Mouse (Mus musculus): ENCODE measurements around the gene Ch25h. TPM values are rescaled to one million over a fixed set of nuclear protein-coding genes. Genes with fewer than 3 reads are reported as not detected.

Gene Ch25h
- polyA plus RNA-seq, 1 experiment: 22.9 TPM

GRCm38 (mm10) chr19:34474228-34474990 is 555 bp downstream of the Ch25h start:
- 16% methylated on average over 49 of the region's 49 CpGs for WGBS
- TF ChIP-seq POLR2A (IDR thresholded peaks at IDR 0.05; ENCODE audit: borderline replicate concordance, extremely low read depth, low read depth, low read length) (no peak), CTCF (IDR thresholded peaks at IDR 0.05; ENCODE audit: insufficient read depth, low read length) (no peak)
- Histone ChIP-seq H3K4me1 (ENCODE audit: control insufficient read depth, insufficient read depth, low read length) (peaks cover 7% of the 10 kb centered on the region), H3K4me3 (replicated peaks; ENCODE audit: extremely low read depth, low read depth, low read length) (peak overlapping the region; percentile 58)
- peak; percentile 45 for DNase-seq

GRCm38 (mm10) chr19:34471703-34472102 is 3.3 kb downstream of the Ch25h start:
- H3K4me3 ChIP-seq (replicated peaks; ENCODE audit: extremely low read depth, low read depth, low read length): no peak overlapping the region
- 78% methylated on average over 2 of the region's 2 CpGs for WGBS
- H3K4me1 ChIP-seq (ENCODE audit: control insufficient read depth, insufficient read depth, low read length): peaks cover 7% of the 10 kb centered on the region
- TF ChIP-seq POLR2A (IDR thresholded peaks at IDR 0.05; ENCODE audit: borderline replicate concordance, extremely low read depth, low read depth, low read length) (no peak), CTCF (IDR thresholded peaks at IDR 0.05; ENCODE audit: insufficient read depth, low read length) (no peak)
- no peak for DNase-seq

- no peak for TF ChIP-seq POLR2A (IDR thresholded peaks at IDR 0.05; ENCODE audit: borderline replicate concordance, extremely low read depth, low read depth, low read length)
- no peak for TF ChIP-seq CTCF (IDR thresholded peaks at IDR 0.05; ENCODE audit: insufficient read depth, low read length)
- Histone ChIP-seq H3K4me1 (ENCODE audit: control insufficient read depth, insufficient read depth, low read length) (no peaks in the 10 kb centered on the region), H3K4me3 (replicated peaks; ENCODE audit: extremely low read depth, low read depth, low read length) (no peak overlapping the region)
- 39% methylated on average over 3 of the region's 3 CpGs for WGBS
- DNase-seq: no peak
These were observed 6.2 kb downstream of the Ch25h start for GRCm38 (mm10) chr19:34468794-34469193.

- Histone ChIP-seq H3K4me1 (ENCODE audit: control insufficient read depth, insufficient read depth, low read length) (no peaks in the 10 kb centered on the region), H3K4me3 (replicated peaks; ENCODE audit: extremely low read depth, low read depth, low read length) (no peak overlapping the region)
- no peak for TF ChIP-seq POLR2A (IDR thresholded peaks at IDR 0.05; ENCODE audit: borderline replicate concordance, extremely low read depth, low read depth, low read length)
- no peak for TF ChIP-seq CTCF (IDR thresholded peaks at IDR 0.05; ENCODE audit: insufficient read depth, low read length)
- WGBS: 55% methylated on average over 6 of the region's 6 CpGs
- DNase-seq: no peak
These were observed 6.7 kb downstream of the Ch25h start for GRCm38 (mm10) chr19:34468216-34468615.

GRCm38 (mm10) chr19:34464453-34464852 is 10.5 kb downstream of the Ch25h start:
- WGBS: 43% methylated on average over 3 of the region's 3 CpGs
- no peaks in the 10 kb centered on the region for H3K4me1 ChIP-seq (ENCODE audit: control insufficient read depth, insufficient read depth, low read length)
- TF ChIP-seq CTCF (IDR thresholded peaks at IDR 0.05; ENCODE audit: insufficient read depth, low read length): no peak
- TF ChIP-seq POLR2A (IDR thresholded peaks at IDR 0.05; ENCODE audit: borderline replicate concordance, extremely low read depth, low read depth, low read length): no peak
- H3K4me3 ChIP-seq (replicated peaks; ENCODE audit: extremely low read depth, low read depth, low read length): no peak overlapping the region
- no peak for DNase-seq

GRCm38 (mm10) chr19:34461451-34462019 is 13.4 kb downstream of the Ch25h start:
- TF ChIP-seq CTCF (IDR thresholded peaks at IDR 0.05; ENCODE audit: insufficient read depth, low read length) (no peak), POLR2A (IDR thresholded peaks at IDR 0.05; ENCODE audit: borderline replicate concordance, extremely low read depth, low read depth, low read length) (no peak)
- DNase-seq: no peak
- Histone ChIP-seq H3K4me1 (ENCODE audit: control insufficient read depth, insufficient read depth, low read length) (no peaks in the 10 kb centered on the region), H3K4me3 (replicated peaks; ENCODE audit: extremely low read depth, low read depth, low read length) (no peak overlapping the region)
- 69% methylated on average over 1 of the region's 1 CpGs for WGBS

- DNase-seq: no peak
- TF ChIP-seq POLR2A (IDR thresholded peaks at IDR 0.05; ENCODE audit: borderline replicate concordance, extremely low read depth, low read depth, low read length) (no peak), CTCF (IDR thresholded peaks at IDR 0.05; ENCODE audit: insufficient read depth, low read length) (no peak)
- 53% methylated on average over 1 of the region's 1 CpGs for WGBS
- H3K4me1 ChIP-seq (ENCODE audit: control insufficient read depth, insufficient read depth, low read length): no peaks in the 10 kb centered on the region; the same call in 1 of the 2 replicates
- no peak overlapping the region for H3K4me3 ChIP-seq (replicated peaks; ENCODE audit: extremely low read depth, low read depth, low read length)
These were observed 24.1 kb downstream of the Ch25h start for GRCm38 (mm10) chr19:34450784-34451370.

- no peak for DNase-seq
- TF ChIP-seq POLR2A (IDR thresholded peaks at IDR 0.05; ENCODE audit: borderline replicate concordance, extremely low read depth, low read depth, low read length) (no peak), CTCF (IDR thresholded peaks at IDR 0.05; ENCODE audit: insufficient read depth, low read length) (no peak)
- H3K4me3 ChIP-seq (replicated peaks; ENCODE audit: extremely low read depth, low read depth, low read length): no peak overlapping the region
- 68% methylated on average over 1 of the region's 1 CpGs for WGBS
- peaks cover 7% of the 10 kb centered on the region for H3K4me1 ChIP-seq (ENCODE audit: control insufficient read depth, insufficient read depth, low read length)
These were observed 26.1 kb downstream of the Ch25h start for GRCm38 (mm10) chr19:34448851-34449250.

- Histone ChIP-seq H3K4me3 (replicated peaks; ENCODE audit: extremely low read depth, low read depth, low read length) (peak overlapping the region; percentile 23), H3K4me1 (ENCODE audit: control insufficient read depth, insufficient read depth, low read length) (peaks cover 11% of the 10 kb centered on the region)
- TF ChIP-seq CTCF (IDR thresholded peaks at IDR 0.05; ENCODE audit: insufficient read depth, low read length) (no peak), POLR2A (IDR thresholded peaks at IDR 0.05; ENCODE audit: borderline replicate concordance, extremely low read depth, low read depth, low read length) (no peak)
- WGBS: 35% methylated on average over 4 of the region's 4 CpGs
- DNase-seq: no peak
These were observed 29.5 kb downstream of the Ch25h start for GRCm38 (mm10) chr19:34445410-34446012.
